Mouse (Mus musculus) MEL (cell line): ENCODE results near the gene Dapk3.

Experiments
- BHLHE40 ChIP-seq: IDR thresholded peaks from 2 replicates; pipeline ENCODE4 v1.6.1; 2012; ENCODE audit warnings: low read depth, mild to moderate bottlenecking, inconsistent platforms, low read length, improper control_type of control experiment, borderline replicate concordance
- POLR2A ChIP-seq, 2 experiments: IDR thresholded peaks; 2 replicates each; pipeline ENCODE4 v1.6.1; 2011 to 2012; ENCODE audit warnings: low read length in 2 of 2, mild to moderate bottlenecking in 2 of 2, control low read depth in 1 of 2, improper control_type of control experiment in 1 of 2, low read depth in 1 of 2, moderate library complexity in 1 of 2; ENCODE audit not compliant: control insufficient read depth in 1 of 2, insufficient read depth in 1 of 2, poor library complexity in 1 of 2
- UBTF ChIP-seq: IDR thresholded peaks from 2 replicates; pipeline ENCODE4 v1.6.1; 2012; ENCODE audit warnings: low read depth, mild to moderate bottlenecking, inconsistent platforms, low read length, improper control_type of control experiment, moderate library complexity, borderline replicate concordance; ENCODE audit not compliant: insufficient read depth
- USF1 ChIP-seq: IDR thresholded peaks from 2 replicates; pipeline ENCODE4 v1.6.1; 2014; ENCODE audit warnings: low read depth, mild to moderate bottlenecking, inconsistent platforms, low read length, improper control_type of control experiment, moderate library complexity

DNA sequence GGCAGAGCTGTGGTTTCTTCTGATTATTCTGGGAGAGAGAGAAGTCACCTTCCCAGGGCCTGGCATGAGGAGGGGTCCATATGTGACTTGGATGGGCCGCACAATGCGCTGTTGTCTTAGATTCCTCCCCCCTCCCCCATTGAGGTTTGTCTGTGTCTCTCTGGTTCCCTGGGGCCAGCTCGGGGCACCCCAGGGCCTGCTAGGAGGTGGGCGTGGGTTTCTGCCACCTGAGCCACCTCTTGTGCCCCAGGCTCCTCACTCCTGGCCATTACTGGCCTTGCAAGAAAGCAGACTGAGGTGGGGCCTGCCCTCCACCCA, 43.3 kb upstream of the Dapk3 start:
- TF ChIP-seq BHLHE40 (no peak), POLR2A (IDR thresholded peaks at IDR 0.05; ENCODE audit: control insufficient read depth in 1 of 2, insufficient read depth in 1 of 2, low read depth in 1 of 2, low read length in 2 of 2, poor library complexity in 1 of 2) (peak in 1 of 2 experiments; percentile 5; a peak in 1 of 4 replicates), UBTF (no peak), USF1 (no peak)
